Mouse (Mus musculus) spleen, postnatal 10 days (tissue): ENCODE measurements around the gene Myf5.

Source experiments
- DNase-seq, 2 experiments: peaks; one replicate each; pipeline ENCODE4 v3.0.0; 2021 to 2022; ENCODE audit warnings: low spot score in 2 of 2

Myf5 gene

DNA sequence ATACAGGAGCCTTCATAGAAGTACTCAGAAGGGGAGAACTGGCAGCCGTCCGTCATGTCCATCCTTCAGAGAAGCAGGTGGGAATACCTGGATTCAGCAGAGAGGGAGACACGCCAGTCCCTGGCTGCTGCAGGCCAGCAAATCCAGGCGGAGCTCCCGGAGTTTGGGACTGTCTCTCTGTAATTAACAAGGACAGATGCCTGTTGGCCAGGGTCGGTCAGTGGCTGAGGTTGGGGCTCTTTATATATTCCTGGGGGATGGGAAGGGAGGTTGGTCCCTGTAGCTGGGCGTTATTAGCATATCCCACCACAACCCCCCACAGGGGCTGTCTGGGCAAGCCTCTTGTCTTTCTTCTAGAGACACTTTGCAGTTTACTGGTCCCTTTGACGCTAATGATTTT, at the start of gene Myf5:
Gene Myf5 (minus strand): TSS at position 265 of the 400 bp plus-strand sequence.
- DNase-seq = no peak

DNA sequence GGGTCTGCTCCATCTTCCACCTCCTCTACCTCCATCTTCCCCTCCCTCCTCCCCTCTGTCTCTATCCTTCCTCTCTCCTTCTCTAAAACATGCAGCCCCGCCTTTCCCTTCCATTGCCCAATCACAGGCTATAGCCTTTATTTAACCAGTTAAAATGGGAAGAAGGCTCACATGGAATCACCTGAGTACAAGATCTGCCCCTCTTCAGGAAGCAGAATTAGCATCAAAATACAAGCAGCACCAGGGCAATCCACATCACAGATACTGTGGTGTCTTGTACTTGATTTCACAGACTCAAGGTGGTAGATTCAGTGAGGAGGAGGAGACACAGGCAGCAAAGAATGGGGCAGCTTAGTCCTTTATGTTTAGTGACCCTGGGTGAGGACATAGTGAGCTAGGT, 42.8 kb upstream of the Myf5 start:
- no peak for DNase-seq

- no peak for DNase-seq
Measured at GRCm38 (mm10) chr10:107519216-107519615, 33.3 kb upstream of the Myf5 start.

GRCm38 (mm10) chr10:107516641-107517040, 30.7 kb upstream of the Myf5 start:
- no peak for DNase-seq

- DNase-seq = no peak
Measured at GRCm38 (mm10) chr10:107514735-107515134, 28.8 kb upstream of the Myf5 start.

GRCm38 (mm10) chr10:107506397-107506796, 20.5 kb upstream of the Myf5 start:
- no peak for DNase-seq

DNA sequence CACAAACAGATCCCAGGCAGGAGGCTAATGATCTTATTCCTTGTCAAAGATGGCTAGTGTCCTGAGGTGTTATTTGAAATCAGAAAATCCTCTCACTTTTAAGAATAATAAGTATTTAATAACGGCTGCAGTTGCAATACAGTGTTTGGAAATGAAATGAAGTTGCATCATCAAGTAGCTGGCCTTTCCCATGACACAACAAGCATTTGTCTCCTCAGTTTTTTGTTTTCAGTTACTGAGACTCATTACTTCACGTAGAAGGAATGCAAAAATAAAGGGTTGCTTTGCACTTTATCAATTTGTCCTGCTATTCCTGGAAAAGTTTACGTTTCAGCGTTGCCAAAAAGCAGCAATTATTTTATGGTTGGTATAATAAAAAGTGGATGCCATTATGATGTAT, 17.5 kb upstream of the Myf5 start:
- no peak for DNase-seq

DNA sequence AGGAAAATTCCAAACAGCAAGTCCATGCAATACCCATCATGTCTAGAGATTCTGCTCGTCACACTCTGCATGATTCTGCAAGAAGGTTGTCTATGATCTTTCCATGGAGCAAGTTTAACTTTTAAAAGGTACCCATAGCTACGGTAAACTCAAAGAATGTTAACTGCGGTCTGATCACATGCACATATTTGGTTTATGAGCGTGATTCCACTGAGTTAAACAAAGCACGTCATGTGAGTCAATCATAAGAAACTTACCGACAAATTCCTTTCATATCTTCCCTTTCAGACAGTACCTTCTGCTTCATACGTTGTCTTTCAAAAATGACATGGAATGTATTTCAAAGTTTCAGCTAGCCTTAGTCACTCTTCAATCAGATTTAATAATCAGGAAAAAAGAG, 16.3 kb upstream of the Myf5 start:
- no peak for DNase-seq

GRCm38 (mm10) chr10:107499656-107500055, 13.7 kb upstream of the Myf5 start:
- DNase-seq = no peak

DNA sequence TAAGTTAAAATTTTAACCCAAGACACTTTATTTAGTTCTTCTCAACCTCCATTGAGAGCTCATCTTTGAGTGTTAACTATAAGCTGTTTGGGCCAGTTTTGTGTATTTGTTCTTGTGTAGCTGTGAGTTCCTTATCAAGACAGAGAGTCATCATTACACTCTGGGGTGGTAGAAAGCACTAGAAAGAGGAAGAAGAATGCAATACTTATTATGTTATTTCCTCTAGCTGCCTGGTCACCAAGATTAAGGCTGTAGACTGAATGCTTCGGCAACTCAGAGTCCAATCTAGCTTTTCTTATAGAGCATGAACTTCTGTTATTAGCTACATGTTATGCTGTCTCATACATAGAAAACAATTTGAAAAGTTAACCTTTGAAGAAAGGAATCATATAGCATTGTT, 10.5 kb upstream of the Myf5 start:
- DNase-seq = no peak

DNA sequence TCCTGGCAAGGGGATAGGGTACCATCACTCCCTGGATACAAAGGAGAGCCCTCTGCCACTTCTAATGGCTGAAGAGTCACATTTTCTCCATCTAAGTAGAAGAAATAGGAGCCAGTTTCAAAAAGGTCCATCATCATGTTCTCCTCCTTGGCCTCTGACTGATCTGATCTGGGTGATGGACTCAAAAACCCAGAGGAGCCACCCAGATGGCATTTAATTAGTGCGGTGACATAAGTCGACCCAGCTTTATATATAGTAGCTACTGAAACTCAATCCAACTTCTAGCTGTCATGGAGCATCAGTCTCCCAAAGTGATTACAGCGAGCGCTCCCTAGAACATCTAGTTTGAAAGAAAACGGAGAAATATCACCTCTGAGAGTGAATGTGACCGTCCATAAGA, 8.6 kb upstream of the Myf5 start, which contains the start of gene Myf6:
Gene Myf6 (minus strand): TSS at position 170 of the 400 bp plus-strand sequence.
- no peak for DNase-seq

DNA sequence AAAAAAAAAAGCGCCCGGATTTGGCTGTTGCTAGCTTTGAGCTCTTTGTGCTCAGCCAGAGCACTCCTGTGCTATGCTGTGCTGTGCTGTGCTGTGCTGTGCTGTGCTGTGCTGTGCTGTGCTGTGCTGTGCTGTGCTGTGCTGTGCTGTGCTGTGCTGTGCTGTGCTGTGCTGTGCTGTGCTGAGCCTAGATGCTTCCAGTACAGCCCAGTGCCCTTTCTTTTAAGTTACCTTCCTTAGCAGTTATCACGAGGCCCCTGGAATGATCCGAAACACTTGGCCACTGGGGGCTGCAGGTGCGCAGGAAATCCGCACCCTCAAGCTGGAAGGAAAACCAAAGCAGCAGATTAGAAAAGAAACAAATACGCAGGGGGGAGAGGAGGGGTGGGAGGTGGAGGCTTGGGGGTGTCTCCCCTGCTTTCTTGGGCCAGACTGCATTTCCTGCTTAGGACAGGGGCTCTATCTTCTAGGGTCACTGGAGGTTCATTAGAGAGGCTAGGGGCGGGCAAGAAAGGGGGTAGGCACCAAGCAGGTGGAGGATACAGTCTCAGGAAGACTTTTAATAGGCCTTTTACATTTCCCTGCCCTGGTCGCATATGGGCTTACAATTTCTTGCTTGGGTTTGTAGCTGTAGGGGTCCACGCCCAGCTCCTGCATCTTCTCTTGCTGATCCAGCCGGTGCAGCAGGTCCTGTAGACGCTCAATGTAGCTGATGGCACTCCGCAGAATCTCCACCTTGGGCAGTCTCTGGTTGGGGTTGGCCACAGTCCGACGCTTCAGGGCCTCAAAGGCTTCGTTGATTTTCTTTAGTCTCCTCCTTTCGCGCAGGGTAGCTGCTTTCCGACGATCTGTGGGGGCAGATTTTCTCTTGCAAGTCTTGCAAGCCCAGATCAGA, 7.9 kb upstream of the Myf5 start:
- DNase-seq = no peak

DNA sequence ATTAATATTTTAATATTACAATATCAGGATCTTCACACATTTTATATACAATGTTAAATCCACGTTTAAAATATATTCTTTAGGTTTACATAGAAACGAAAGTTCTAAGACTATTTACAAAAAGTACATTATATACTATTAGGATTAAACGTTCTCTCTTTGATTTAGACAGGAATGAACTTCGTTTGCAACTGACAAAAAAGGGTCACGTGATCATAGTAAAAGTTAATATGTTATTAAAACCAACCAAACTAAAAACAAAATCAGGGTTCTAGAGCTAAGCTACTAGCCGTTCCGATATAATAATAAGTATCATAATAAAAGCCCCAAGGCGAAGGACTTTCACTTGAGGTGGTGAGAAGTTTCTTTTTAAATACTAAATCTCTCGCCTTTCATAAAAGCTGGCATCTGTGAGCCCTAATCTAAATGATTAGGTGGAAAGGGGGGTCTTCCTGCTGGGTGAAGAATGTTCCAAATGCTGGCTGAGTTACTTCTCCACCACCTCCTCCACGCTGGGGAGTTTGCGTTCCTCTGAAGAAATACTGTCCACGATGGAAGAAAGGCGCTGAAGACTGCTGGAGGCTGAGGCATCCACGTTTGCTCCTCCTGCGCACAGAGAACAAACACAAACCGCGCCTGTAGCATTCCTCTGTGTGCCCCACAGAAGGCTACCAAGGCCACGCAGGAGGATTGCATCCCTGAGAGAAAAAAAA, 7.1 kb upstream of the Myf5 start:
- DNase-seq = no peak

- no peak for DNase-seq
Measured at GRCm38 (mm10) chr10:107488654-107489315, 2.9 kb upstream of the Myf5 start.

GRCm38 (mm10) chr10:107486770-107487169, 836 bp upstream of the Myf5 start:
- no peak for DNase-seq

- DNase-seq = no peak
Measured at GRCm38 (mm10) chr10:107484050-107484449, 1.9 kb downstream of the Myf5 start.

- DNase-seq = no peak
Measured at GRCm38 (mm10) chr10:107473497-107473896, 12.4 kb downstream of the Myf5 start.

DNA sequence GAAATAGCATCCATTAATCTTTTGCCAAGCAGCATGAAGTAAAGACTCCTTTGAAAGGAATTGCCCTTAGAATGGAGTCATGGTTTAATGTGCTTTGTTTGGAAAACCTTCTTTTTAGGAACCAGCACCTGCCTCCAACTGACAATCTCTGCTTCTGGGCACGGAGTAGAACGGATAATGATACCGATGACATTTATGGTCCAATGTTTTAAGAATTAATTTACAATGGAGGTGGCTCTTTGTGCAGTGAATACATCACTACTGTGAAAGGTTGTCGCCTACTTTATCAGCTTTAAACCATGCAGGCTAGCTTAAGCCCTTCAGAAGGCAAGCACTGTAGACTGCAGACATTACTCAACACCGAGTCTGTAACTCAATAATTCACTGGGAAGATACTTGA, 14.2 kb downstream of the Myf5 start:
- DNase-seq = no peak

DNA sequence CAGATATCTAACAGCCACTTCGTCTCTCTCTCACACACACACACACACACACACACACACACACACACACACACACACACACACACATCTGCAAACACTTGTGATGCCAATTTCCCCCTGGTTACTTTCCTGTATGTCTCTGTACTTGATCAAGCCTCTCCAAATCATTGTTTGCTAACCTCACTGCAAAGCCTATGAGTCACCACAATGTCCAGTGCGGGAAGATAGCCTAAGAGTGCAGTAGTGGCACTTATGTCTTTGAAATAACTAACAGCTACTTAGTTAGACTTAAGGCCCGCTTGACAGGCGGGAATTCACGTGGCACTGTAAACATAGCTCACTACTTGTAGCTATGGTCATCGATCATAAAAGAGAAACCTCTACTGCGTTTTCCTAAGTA, 18.1 kb downstream of the Myf5 start:
- no peak for DNase-seq

DNA sequence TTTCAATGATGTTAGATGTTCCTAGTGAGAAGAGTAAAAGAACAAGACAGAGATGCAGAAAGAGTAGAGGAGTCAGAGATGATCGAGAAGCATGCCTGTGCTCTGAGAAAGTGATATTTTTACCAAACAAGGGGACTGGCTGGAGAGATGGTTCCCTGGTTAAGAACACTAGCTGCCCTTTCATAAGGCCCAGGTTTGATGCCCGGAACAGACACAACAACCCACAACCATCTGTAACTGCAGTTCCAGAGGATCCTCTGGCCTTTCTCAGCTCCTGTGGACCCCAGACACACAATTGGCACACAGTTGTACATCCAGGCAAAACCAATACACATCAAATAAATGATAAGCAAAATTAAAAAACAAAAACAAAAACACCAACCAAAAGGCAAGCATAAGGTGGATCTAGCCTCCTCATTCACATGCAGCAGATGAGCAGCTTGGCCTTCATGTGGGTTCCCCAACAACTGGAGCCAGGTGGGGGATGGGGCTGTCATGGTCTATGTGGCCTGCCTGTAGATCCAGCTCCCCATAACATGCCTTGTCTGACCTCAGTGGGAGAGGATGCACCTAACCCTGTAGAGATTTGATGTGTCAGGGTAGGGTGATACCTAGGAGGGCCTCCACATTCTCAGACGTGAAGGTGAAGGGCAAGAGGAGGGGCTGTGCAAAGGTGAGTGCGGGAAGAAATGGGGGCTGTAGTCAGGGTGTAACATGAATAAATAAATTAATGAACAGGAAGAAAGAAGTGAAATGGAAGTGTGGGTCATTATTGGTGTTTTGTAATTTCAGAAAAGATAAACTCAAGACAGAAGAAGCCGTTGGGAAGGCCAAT, 36.2 kb downstream of the Myf5 start:
- DNase-seq = no peak

DNA sequence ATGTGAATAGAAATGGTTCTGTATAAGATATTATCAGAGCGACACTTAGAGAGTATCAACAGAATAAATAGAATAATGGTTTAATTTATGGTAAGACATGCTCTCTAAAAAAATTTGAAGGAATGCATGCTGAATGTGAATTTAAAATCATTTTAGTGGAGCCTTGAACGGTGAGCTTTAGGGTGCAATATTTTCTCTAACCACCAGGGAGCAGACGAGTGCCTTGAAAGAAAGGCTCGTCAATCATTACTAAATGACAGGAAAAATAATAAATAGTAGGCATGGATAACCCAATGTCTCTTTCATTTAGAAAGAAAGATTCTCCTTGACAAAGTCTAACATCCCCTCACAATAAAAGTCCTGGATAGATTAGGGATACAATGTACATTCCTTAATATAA, 43.2 kb downstream of the Myf5 start:
- no peak for DNase-seq

DNA sequence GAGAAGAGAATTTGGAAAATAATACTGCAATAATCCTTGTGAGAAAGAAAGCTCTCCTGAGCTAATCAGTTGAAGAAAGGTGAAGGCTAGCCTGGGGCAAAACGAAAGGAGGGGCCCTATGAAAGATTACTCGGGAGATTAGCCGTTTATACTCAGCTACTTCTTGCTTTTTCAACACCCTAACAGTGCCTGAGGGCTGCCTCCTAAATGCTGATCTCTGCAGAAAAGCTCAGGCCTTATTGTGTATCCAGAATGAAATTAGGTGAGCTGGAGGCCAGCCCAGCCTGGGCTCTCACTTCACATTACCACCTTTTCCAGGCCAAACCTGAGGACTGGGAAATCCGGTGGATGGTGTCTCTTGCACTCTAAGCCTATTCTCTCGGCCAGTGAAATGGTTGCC, 49.0 kb downstream of the Myf5 start:
- no peak for DNase-seq
